Mouse (Mus musculus) liver, postnatal 0 days (tissue): ENCODE data around the gene Nmt2. TPM values are rescaled to one million over a fixed set of nuclear protein-coding genes. Genes with fewer than 3 reads are reported as not detected.

Experiments
- ATAC-seq: fragments of 200-750 bp; cut with Nextera tagmentation; 2 replicates; pipeline ENCODE4 v1.8.0; 2017; ENCODE audit warnings: mild to moderate bottlenecking, moderate library complexity
- DNase-seq: peaks from one replicate; pipeline ENCODE4 v3.0.0-alpha.2; 2016
- H3K27ac ChIP-seq: fragments of 300-500 bp; sonication (generic); 2 replicates; pipeline ENCODE4 v1.5.1; 2014; ENCODE audit warnings: antibody characterized with exemption, moderate library complexity, mild to moderate bottlenecking, low read depth
- H3K27me3 ChIP-seq: fragments of 300-500 bp; sonication (generic); 2 replicates; pipeline ENCODE4 v1.6.1; 2014; ENCODE audit warnings: low read length, control low read depth, mixed read lengths; ENCODE audit not compliant: insufficient read depth
- H3K36me3 ChIP-seq: fragments of 300-500 bp; sonication (generic); replicated peaks from 2 replicates; pipeline ENCODE4 v1.6.1; 2014; ENCODE audit warnings: mild to moderate bottlenecking, control low read depth, low read length, moderate library complexity, mixed read lengths; ENCODE audit not compliant: insufficient read depth
- H3K4me1 ChIP-seq: fragments of 300-500 bp; sonication (generic); 2 replicates; pipeline ENCODE4 v1.6.1; 2014; ENCODE audit warnings: antibody characterized with exemption, mild to moderate bottlenecking, control low read depth; ENCODE audit not compliant: insufficient read depth
- H3K4me2 ChIP-seq: fragments of 300-500 bp; sonication (generic); 2 replicates; pipeline ENCODE4 v1.6.1; 2014; ENCODE audit warnings: low read depth, mild to moderate bottlenecking, low read length, moderate library complexity, mixed read lengths
- H3K4me3 ChIP-seq: fragments of 300-500 bp; sonication (generic); 2 replicates; pipeline ENCODE4 v1.5.1; 2014; ENCODE audit warnings: low read depth, low read length
- H3K9ac ChIP-seq: fragments of 300-500 bp; sonication (generic); replicated peaks from 2 replicates; pipeline ENCODE4 v1.6.1; 2014; ENCODE audit warnings: mild to moderate bottlenecking, moderate library complexity
- H3K9me3 ChIP-seq: fragments of 300-500 bp; sonication (generic); 2 replicates; pipeline ENCODE4 v1.6.1; 2016; ENCODE audit warnings: mild to moderate bottlenecking, control low read depth, low read length, mixed read lengths
- CTCF ChIP-seq: sonication (generic); IDR thresholded peaks from 2 replicates; pipeline ENCODE4 v1.5.1; 2016; ENCODE audit warnings: antibody characterized with exemption, low read depth
- EP300 ChIP-seq: IDR thresholded peaks from 2 replicates; pipeline ENCODE4 v1.6.1; 2016; ENCODE audit warnings: antibody characterized with exemption, low read depth, mild to moderate bottlenecking
- WGBS: fragments of 180-500 bp; shearing (Covaris S2); extraction: QIAGEN DNeasy Blood & Tissue Kit; methylation state at CpG from one replicate; pipeline ENCODE4 v1.1.7; 2014; ENCODE audit not compliant: insufficient replicate concordance; 5-methylcytosine and 5-hydroxymethylcytosine counted together
- polyA plus RNA-seq: library from polyadenylated mRNA; unstranded; fragments of >200 nt; fragmentation: Nextera tagmentation; extraction: Ambion mirVana; gene quantifications from 2 replicates; pipeline ENCODE4 v1.2.1, GENCODE M21; 2015

Gene Nmt2
- polyA plus RNA-seq, 1 experiment from 2014 or later = 17.4 TPM

- Histone ChIP-seq H3K9me3 (no peaks in the 10 kb centered on the region), H3K27me3 (no peaks in the 10 kb centered on the region), H3K9ac (peak overlapping the region; percentile 81), H3K36me3 (no peaks in the 10 kb centered on the region), H3K4me2 (peak overlapping the region; percentile 98), H3K4me1 (peaks cover 14% of the 10 kb centered on the region), H3K4me3 (peak overlapping the region; percentile 89), H3K27ac (peak overlapping the region; percentile 79)
- no peak for DNase-seq
- ATAC-seq = no peak
- 5% methylated on average over 6 of the region's 6 CpGs for WGBS
- TF ChIP-seq CTCF = no peak
- no peak for TF ChIP-seq EP300
These were observed 1.1 kb downstream of the Nmt2 start for GRCm38 (mm10) chr2:3285181-3285530.

DNA sequence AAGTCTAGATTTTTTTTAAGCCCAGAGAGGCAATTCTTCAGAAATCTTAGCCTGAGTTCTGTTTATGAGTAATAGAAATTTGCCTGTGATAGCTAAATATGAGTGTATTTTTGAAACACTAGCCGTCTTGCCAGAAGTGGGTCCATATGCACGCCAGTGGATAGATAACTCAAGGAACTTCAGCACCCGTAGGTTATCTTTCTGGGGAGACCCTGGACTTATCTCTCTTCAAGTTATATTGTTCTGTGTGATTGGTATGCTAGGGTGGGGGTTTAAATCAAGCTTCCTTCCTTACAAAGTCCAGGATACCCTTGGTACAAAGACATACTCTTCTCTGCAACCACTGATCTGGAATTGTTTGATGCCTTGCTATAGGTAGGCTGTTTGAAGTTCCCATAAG lies 1.7 kb downstream of the Nmt2 start:
- Histone ChIP-seq H3K27ac (no peak overlapping the region), H3K27me3 (no peaks in the 10 kb centered on the region), H3K4me1 (peaks cover 14% of the 10 kb centered on the region), H3K36me3 (no peaks in the 10 kb centered on the region), H3K9ac (no peak overlapping the region), H3K4me2 (peak overlapping the region; percentile 98), H3K4me3 (peak overlapping the region; percentile 89; the same call in 1 of the 2 replicates), H3K9me3 (no peaks in the 10 kb centered on the region)
- ATAC-seq (no peak), DNase-seq (no peak)
- no peak for TF ChIP-seq EP300
- TF ChIP-seq CTCF = no peak
- WGBS = 44% methylated on average over 3 of the region's 3 CpGs

DNA sequence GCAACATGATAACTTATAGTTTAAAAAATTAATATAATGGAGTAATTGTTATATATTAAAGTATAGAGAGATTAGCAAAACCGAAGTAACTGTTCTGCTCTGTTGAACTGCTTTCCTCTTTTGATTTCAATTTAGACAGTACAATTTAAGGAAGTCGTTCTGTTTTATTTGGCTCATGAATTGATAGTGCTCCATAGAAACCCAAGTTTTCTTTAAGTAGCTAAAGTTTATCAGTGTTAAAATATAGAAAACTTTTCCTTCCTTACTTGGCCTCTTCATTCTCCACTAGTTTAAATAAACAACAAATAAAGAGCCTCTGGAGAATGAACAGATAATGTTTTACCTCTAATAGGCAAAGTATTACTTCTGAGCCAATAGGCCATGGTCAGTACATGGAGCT lies 2.2 kb downstream of the Nmt2 start:
- Histone ChIP-seq H3K36me3 (no peaks in the 10 kb centered on the region), H3K27me3 (no peaks in the 10 kb centered on the region), H3K27ac (no peak overlapping the region), H3K4me1 (peaks cover 14% of the 10 kb centered on the region), H3K9me3 (no peaks in the 10 kb centered on the region), H3K9ac (no peak overlapping the region), H3K4me2 (no peak overlapping the region; the same call in 1 of the 2 replicates), H3K4me3 (no peak overlapping the region)
- no peak for TF ChIP-seq CTCF
- no peak for TF ChIP-seq EP300
- DNase-seq = no peak
- 58% methylated on average over 2 of the region's 2 CpGs for WGBS
- ATAC-seq = no peak

DNA sequence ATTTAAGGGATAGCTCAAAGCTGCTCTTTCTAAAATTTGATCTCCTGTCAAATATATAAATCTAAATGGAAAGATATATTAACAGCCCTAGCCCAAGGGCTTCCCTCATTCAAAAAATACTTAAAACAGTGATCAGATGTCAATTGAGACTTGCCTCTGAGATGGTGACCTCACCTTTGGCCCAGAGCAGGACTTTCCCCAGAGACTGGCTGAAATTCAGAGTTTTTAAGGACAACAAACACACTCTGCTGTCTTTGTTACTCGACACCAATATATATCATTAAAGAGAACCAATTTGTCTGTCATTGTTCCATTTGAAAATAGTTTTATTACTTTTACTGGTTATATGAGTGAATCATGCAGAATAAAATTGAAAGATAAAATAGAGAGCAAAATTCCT lies 5.6 kb downstream of the Nmt2 start:
- TF ChIP-seq CTCF (no peak), EP300 (no peak)
- H3K4me3 ChIP-seq = no peak overlapping the region
- no peaks in the 10 kb centered on the region for H3K27me3 ChIP-seq
- 64% methylated on average over 1 of the region's 1 CpGs for WGBS
- H3K9ac ChIP-seq = no peak overlapping the region
- DNase-seq = no peak
- H3K36me3 ChIP-seq = no peaks in the 10 kb centered on the region
- peaks cover 8% of the 10 kb centered on the region; the same call in 1 of the 2 replicates for H3K4me1 ChIP-seq
- no peaks in the 10 kb centered on the region for H3K9me3 ChIP-seq
- H3K27ac ChIP-seq = no peak overlapping the region
- no peak overlapping the region for H3K4me2 ChIP-seq
- ATAC-seq = no peak

- no peak overlapping the region for H3K27ac ChIP-seq
- H3K9ac ChIP-seq = no peak overlapping the region
- H3K9me3 ChIP-seq = no peaks in the 10 kb centered on the region
- WGBS = 43% methylated on average over 1 of the region's 1 CpGs
- no peak for ATAC-seq
- H3K36me3 ChIP-seq = no peaks in the 10 kb centered on the region
- DNase-seq = no peak
- H3K4me3 ChIP-seq = no peak overlapping the region
- H3K4me1 ChIP-seq = peaks cover 14% of the 10 kb centered on the region; the same call in 1 of the 2 replicates
- TF ChIP-seq CTCF = no peak
- TF ChIP-seq EP300 = no peak
- no peaks in the 10 kb centered on the region for H3K27me3 ChIP-seq
- no peak overlapping the region for H3K4me2 ChIP-seq
These were observed 8.2 kb downstream of the Nmt2 start for GRCm38 (mm10) chr2:3292170-3292569.

GRCm38 (mm10) chr2:3295826-3296225 lies 11.8 kb downstream of the Nmt2 start:
- H3K36me3 ChIP-seq = no peaks in the 10 kb centered on the region
- H3K9me3 ChIP-seq = no peaks in the 10 kb centered on the region
- 56% methylated on average over 7 of the region's 7 CpGs for WGBS
- no peak overlapping the region for H3K4me2 ChIP-seq
- ATAC-seq = no peak
- no peak overlapping the region; the same call in 1 of the 2 replicates for H3K27ac ChIP-seq
- H3K4me3 ChIP-seq = no peak overlapping the region
- H3K4me1 ChIP-seq = peaks cover 17% of the 10 kb centered on the region; the same call in 1 of the 2 replicates
- no peak for TF ChIP-seq EP300
- no peak for TF ChIP-seq CTCF
- no peak for DNase-seq
- H3K27me3 ChIP-seq = no peaks in the 10 kb centered on the region
- H3K9ac ChIP-seq = no peak overlapping the region

GRCm38 (mm10) chr2:3305426-3306025 lies 21.5 kb downstream of the Nmt2 start:
- no peak for TF ChIP-seq EP300
- no peak for TF ChIP-seq CTCF
- H3K36me3 ChIP-seq = no peaks in the 10 kb centered on the region; the same call in 1 of the 2 replicates
- H3K9me3 ChIP-seq = no peaks in the 10 kb centered on the region
- WGBS = 80% methylated on average over 3 of the region's 3 CpGs
- ATAC-seq (no peak), DNase-seq (no peak)
- H3K4me1 ChIP-seq = no peaks in the 10 kb centered on the region
- H3K27ac ChIP-seq = no peak overlapping the region
- no peak overlapping the region for H3K4me3 ChIP-seq
- H3K27me3 ChIP-seq = no peaks in the 10 kb centered on the region
- no peak overlapping the region for H3K4me2 ChIP-seq
- H3K9ac ChIP-seq = no peak overlapping the region
